Mouse (Mus musculus) erythroid progenitor cell, adult 5-6 weeks (primary cell): ENCODE results near the gene Rundc3a. TPM values are rescaled to one million over a fixed set of nuclear protein-coding genes. Genes with fewer than 3 reads are reported as not detected.

ENCODE experiments used
- ATAC-seq: replicated peaks from 2 replicates; pipeline ENCODE4 v1.8.0; 2016; ENCODE audit warnings: moderate number of reproducible peaks, mild to moderate bottlenecking, moderate TSS enrichment, inconsistent platforms; ENCODE audit not compliant: poor library complexity, low FRiP score, severe bottlenecking
- total RNA-seq, 2 experiments: library from RNA; stranded (forward) in 1 of 2; stranded (reverse) in 1 of 2; fragments of 150-400 nt in 1 of 2; fragments of 186-747, 209-891 nt in 1 of 2; gene quantifications; 2 replicates each; pipeline versions ENCODE4 v1.2.3 to v1.2.4; 2015 to 2017; ENCODE audit warnings: low replicate concordance in 2 of 2

Gene Rundc3a
- total RNA-seq, 2 experiments from 2014 or later: not detected

GRCm38 (mm10) chr11:102430121-102431017 is 37.2 kb downstream of the Rundc3a start, which contains the start of gene Grn:
Grn (plus strand) TSS chr11:102430315.
- peak; percentile 92 for ATAC-seq

GRCm38 (mm10) chr11:102431018-102431645 is 37.9 kb downstream of the Rundc3a start:
- ATAC-seq: peak; percentile 53

DNA sequence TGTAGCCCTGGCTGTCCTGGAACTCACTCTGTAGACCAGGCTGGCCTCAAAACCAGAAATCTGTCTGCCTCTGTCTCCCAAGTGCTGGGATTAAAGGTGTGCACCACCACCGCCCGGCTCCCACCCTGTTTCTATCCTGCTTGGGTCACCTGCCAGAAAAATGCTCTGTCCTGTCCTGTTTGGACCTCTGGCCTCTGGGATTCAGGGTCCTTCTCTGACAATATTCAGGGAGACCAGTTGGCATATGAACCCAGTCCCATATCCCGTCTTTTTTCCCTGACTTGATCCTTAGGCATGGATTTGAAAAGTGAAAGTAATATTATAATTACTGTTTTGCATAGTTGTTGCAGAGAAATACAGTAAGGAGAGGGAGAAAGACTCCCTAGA is 38.5 kb downstream of the Rundc3a start:
- ATAC-seq: no peak

DNA sequence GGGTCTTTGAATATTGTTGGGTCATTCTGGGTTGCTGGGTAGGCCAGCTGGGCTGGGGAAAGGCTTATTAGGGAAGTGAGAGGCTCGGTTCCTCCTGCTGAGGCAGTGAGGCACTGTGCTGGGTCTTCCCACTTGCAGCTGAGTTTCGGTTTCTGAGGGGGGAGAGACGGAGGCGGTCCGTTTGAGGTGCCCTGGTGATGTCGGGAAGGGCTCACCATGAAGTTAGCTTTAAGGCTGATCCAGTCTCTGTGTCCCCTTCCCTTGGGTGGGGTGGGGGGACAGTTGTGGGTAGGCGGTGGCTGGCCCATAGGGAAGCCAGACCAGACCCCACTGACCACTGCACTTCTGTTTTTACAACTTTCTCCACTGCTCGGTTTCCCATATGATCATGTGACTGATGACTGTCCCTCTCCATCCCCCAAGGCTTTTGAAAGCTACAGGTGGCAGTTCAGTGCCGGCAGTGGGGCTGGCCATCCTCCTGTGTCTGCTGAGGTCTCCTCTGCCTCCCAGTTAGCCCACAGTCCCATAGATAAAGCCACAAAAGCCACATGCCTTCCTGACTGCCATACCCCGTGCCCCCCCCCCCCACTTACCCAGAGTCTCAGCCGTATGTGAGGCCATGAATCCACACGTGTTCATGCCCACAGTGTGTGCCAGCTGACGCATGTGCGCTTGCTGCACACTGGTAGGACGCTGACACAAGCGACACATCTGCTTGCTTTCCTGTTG is 39.1 kb downstream of the Rundc3a start:
- no peak for ATAC-seq

DNA sequence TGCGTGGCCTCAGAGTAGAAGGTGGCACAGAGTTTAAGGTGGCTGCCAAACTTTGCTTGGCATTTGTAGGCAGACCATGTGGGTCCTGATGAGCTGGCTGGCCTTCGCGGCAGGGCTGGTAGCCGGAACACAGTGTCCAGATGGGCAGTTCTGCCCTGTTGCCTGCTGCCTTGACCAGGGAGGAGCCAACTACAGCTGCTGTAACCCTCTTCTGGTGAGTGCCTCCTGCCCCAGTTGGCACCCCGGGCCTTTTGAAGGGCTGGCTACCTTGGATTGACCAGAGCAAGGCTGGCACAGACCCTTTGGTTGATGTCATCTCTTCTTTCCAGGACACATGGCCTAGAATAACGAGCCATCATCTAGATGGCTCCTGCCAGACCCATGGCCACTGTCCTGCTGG is 39.7 kb downstream of the Rundc3a start:
- no peak for ATAC-seq

- no peak for ATAC-seq
These were observed 40.7 kb downstream of the Rundc3a start for GRCm38 (mm10) chr11:102433866-102434265.

DNA sequence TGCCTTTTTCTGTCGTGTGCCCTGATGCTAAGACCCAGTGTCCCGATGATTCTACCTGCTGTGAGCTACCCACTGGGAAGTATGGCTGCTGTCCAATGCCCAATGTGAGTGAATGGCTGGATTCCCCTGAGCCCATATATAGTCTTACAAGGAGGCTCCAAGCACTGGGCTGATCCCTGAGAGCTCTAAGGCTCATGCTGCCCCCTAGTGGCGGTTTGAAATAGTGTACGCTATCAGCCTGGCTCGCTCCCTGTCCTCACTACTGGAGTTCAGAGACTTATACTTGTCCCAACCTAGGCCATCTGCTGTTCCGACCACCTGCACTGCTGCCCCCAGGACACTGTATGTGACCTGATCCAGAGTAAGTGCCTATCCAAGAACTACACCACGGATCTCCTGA is 41.2 kb downstream of the Rundc3a start:
- peak; percentile 62 for ATAC-seq

DNA sequence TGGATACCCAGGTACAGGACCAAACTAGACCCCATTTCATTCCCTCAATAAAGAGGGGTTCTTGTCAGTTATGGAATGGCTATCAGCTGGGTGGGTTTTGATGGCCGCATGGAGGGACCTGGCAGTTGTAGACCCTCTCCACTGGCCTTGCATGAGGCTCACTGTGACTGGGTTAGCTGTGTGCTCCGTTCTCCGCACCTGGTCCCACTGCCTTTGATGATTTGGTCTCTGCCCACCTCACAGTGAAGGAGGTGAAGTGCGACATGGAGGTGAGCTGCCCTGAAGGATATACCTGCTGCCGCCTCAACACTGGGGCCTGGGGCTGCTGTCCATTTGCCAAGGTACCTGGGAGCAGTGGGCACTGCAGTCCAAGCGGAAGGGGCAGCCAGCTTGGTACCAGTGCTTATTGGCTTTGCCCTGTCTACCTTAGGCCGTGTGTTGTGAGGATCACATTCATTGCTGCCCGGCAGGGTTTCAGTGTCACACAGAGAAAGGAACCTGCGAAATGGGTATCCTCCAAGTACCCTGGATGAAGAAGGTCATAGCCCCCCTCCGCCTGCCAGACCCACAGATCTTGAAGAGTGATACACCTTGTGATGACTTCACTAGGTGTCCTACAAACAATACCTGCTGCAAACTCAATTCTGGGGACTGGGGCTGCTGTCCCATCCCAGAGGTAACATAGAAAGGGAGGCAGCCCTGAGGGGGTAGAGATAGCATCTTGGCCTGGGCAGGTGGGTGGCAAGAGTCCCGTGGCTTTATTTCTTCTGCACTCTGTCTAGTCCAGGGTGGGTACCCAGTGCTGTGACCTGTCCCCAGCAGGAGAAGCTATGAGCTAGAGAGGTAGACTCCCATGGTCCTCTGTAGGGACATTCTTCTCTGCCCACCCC is 41.9 kb downstream of the Rundc3a start:
- no peak for ATAC-seq

DNA sequence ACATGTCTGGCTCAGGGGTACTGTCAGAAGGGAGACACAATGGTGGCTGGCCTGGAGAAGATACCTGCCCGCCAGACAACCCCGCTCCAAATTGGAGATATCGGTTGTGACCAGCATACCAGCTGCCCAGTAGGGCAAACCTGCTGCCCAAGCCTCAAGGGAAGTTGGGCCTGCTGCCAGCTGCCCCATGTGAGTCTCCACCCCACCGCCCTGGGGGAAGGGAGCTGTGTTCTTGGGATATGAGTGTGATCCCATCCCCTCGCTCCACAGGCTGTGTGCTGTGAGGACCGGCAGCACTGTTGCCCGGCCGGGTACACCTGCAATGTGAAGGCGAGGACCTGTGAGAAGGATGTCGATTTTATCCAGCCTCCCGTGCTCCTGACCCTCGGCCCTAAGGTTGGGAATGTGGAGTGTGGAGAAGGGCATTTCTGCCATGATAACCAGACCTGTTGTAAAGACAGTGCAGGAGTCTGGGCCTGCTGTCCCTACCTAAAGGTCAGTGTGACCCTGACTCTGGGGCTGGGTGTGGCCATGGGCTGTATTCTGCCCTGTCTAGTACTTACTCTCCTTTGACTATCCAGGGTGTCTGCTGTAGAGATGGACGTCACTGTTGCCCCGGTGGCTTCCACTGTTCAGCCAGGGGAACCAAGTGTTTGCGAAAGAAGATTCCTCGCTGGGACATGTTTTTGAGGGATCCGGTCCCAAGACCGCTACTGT is 42.7 kb downstream of the Rundc3a start:
- no peak for ATAC-seq

DNA sequence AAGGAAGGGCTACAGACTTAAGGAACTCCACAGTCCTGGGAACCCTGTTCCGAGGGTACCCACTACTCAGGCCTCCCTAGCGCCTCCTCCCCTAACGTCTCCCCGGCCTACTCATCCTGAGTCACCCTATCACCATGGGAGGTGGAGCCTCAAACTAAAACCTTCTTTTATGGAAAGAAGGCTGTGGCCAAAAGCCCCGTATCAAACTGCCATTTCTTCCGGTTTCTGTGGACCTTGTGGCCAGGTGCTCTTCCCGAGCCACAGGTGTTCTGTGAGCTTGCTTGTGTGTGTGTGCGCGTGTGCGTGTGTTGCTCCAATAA is 43.2 kb downstream of the Rundc3a start:
- no peak for ATAC-seq

DNA sequence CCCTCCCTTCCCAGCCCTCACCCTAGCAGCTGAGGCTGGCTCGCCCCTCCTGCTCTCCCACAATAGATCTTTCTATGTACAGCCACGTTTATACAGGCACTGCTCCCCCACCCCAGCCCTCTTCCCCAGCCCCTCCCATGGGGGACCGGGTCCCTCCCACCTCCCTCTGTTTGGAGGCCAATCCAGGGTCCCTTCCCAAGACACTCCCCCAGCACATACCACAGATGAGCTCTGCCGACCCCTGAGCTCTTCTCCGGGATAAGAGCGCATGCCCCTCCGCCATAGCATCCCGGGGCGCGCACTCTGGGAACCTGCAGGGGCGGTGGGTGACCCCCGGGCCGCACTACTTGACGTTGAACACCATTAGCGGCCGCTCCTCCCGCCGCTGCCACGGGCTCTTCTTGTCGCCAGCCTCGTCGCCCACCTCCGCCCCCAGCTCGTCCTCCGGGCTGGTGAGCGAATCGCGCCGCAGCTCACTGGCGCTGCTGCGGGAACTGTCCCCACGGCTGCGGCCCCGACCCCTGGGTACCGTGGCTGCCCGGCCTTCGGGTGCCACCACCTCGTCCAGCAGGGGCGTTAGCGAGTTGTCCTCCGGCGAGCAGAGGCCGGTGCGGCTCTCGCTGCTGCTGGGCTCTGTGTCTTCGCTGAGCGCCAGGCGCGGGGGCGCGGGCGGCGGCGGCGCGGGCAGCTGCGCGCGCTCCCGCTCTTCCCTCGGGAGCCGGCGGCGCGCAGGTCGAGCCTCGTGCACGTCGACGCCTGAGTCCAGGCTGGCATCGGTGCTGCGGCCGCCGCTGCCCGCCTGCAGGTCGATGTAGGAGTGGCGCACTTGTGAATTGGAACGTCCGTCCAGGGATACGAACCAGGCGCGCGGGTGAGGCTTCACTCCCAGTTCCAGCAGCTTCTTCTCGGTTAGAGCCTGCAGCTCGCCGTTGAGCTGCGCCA is 44.2 kb downstream of the Rundc3a start:
- no peak for ATAC-seq

DNA sequence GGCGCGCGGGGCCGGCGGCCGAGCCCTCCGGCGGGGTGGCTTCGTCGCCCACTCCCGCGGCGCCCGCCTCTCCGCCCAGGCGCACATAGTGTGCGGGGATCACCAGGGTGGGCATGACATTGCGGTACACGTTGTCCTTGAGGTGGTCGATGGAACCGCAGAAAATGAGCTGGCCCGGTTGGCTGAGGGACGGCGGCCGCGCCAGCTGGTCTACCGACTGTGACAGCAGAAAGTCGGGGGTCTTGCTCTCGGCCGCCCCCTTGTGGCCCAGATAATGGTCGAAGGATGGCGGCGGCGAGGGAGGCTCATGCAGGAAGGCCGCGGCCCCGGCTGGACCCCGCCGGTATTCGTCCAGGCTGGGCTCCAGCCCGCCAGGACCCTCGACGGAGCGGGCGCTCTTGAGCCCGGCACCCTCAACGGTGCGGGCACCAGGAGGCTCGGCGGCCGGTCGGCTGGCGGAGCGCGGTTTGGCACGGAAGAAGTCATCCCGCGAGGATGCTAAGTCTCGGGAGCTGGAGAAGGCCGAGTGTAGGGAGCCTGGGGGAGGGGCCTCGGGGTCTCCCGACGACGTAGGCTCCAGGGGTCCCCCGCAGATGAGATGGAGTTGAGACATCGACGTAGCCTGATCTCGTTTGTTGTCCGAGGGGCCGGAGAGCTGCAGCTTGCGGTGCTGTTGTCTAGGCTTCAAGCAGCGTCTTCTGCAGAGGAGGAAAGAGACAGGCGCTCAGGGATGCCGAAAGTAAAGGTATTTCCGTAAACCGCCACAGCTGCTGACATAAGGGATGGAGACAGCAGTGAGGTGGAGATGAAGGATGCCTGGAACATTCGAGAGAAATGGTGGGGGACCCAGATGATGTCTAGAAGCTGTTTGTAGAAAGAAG is 45.2 kb downstream of the Rundc3a start:
- no peak; the same call in 1 of the 2 replicates for ATAC-seq

- ATAC-seq: no peak
These were observed 46.2 kb downstream of the Rundc3a start for GRCm38 (mm10) chr11:102439093-102440082.

- no peak for ATAC-seq
These were observed 47.1 kb downstream of the Rundc3a start for GRCm38 (mm10) chr11:102440255-102440654.

GRCm38 (mm10) chr11:102441434-102441833 is 48.2 kb downstream of the Rundc3a start:
- ATAC-seq: no peak

DNA sequence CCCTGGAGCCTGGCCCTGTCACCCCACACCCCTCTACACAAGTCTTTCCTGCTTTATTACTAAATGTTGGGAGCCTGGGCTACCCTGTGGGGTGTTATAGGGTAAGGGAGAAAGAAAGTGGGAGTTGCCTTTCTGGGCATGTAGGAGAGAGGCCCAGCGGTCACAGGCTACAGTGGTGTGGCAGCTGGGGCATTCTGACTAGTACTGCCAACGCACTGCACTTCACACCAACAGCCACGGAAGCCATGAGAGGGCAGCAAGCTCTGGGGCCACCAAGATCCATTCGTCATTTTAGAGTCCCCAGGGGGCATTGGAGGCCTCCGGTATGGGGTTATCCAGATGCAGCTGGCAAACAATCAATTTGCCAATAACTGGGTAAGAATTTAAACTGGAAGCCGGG is 48.9 kb downstream of the Rundc3a start:
- ATAC-seq: no peak
